Mouse (Mus musculus) T-helper 17 cell (primary cell): ENCODE results near the gene Gpc2.

Experiments used
- in situ Hi-C, 2 experiments: fragments of 300-600 bp; cut with MboI, MseI; formaldehyde crosslinking; loops; 1 replicate in 1 of 2; 2 replicates in 1 of 2; pipeline ENCODE4 v1.15.1; 2025; ENCODE audit warnings: high pct_unique_total_duplicates in 2 of 2

The Gpc2 gene

GRCm38 (mm10) chr5:138279585-138280424, at the start of gene Gpc2, which contains the start of the genes Gm43720 and Stag3:
TSS of gene Gpc2 (minus strand) at chr5:138280005.
TSS of gene Gm43720 (minus strand) at chr5:138279958.
TSS of gene Stag3 (plus strand) at chr5:138280240.
- in situ Hi-C loops, result loop anchor here in 1 of 2 experiments (10.0 kb wide), 2 partner anchors 345 to 375 kb away; partner anchors contain the start of gene A430033K04Rik

GRCm38 (mm10) chr5:138312795-138313194, 33.0 kb upstream of the Gpc2 start:
- in situ Hi-C loops, result no loop called here

- in situ Hi-C loops, result no loop called here
Observed at GRCm38 (mm10) chr5:138299613-138300012, 19.8 kb upstream of the Gpc2 start.

- in situ Hi-C loops, result no loop called here
Observed at GRCm38 (mm10) chr5:138294158-138294557, 14.4 kb upstream of the Gpc2 start.

- in situ Hi-C loops, result no loop called here
Observed at GRCm38 (mm10) chr5:138291638-138292037, 11.8 kb upstream of the Gpc2 start.

GRCm38 (mm10) chr5:138287861-138288260, 8.1 kb upstream of the Gpc2 start:
- in situ Hi-C loops, result loop anchor here in 1 of 2 experiments (10.0 kb wide), 1 partner anchor 367 kb away; no protein-coding TSS in a partner anchor

GRCm38 (mm10) chr5:138283540-138283939, 3.7 kb upstream of the Gpc2 start:
- in situ Hi-C loops, result loop anchor here in 1 of 2 experiments (10.0 kb wide), 1 partner anchor 371 kb away; no protein-coding TSS in a partner anchor

- in situ Hi-C loops, result loop anchor here in 1 of 2 experiments (10.0 kb wide), 1 partner anchor 373 kb away; no protein-coding TSS in a partner anchor
Observed at GRCm38 (mm10) chr5:138281798-138282197, 2.0 kb upstream of the Gpc2 start.

GRCm38 (mm10) chr5:138280829-138281228, 1.0 kb upstream of the Gpc2 start:
- in situ Hi-C loops, result loop anchor here in 1 of 2 experiments (10.0 kb wide), 1 partner anchor 374 kb away; no protein-coding TSS in a partner anchor

- in situ Hi-C loops, result loop anchor here in 1 of 2 experiments (10.0 kb wide), 1 partner anchor 374 kb away; no protein-coding TSS in a partner anchor
Observed at GRCm38 (mm10) chr5:138280425-138280768, 592 bp upstream of the Gpc2 start.

- in situ Hi-C loops, result loop anchor here in 1 of 2 experiments (10.0 kb wide), 1 partner anchor 347 kb away; the partner anchor contains the start of gene A430033K04Rik
Observed at GRCm38 (mm10) chr5:138277994-138278393, 1.8 kb downstream of the Gpc2 start.

GRCm38 (mm10) chr5:138275216-138276050, 4.4 kb downstream of the Gpc2 start:
- in situ Hi-C loops, result loop anchor here in 1 of 2 experiments (10.0 kb wide), 1 partner anchor 349 kb away; the partner anchor contains the start of gene A430033K04Rik

- in situ Hi-C loops, result loop anchor here in 1 of 2 experiments (10.0 kb wide), 1 partner anchor 351 kb away; the partner anchor contains the start of gene A430033K04Rik
Observed at GRCm38 (mm10) chr5:138274186-138274585, 5.6 kb downstream of the Gpc2 start.

- in situ Hi-C loops, result loop anchor here in 1 of 2 experiments (10.0 kb wide), 1 partner anchor 352 kb away; the partner anchor contains the start of gene A430033K04Rik
Observed at GRCm38 (mm10) chr5:138272409-138272923, 7.3 kb downstream of the Gpc2 start, which contains the start of gene Gal3st4. TSS of gene Gal3st4 (minus strand) at chr5:138272840.

GRCm38 (mm10) chr5:138271232-138271631, 8.6 kb downstream of the Gpc2 start:
- in situ Hi-C loops, result loop anchor here in 1 of 2 experiments (10.0 kb wide), 1 partner anchor 354 kb away; the partner anchor contains the start of gene A430033K04Rik

GRCm38 (mm10) chr5:138268980-138269379, 10.8 kb downstream of the Gpc2 start:
- in situ Hi-C loops, result no loop called here

GRCm38 (mm10) chr5:138267114-138267513, 12.7 kb downstream of the Gpc2 start:
- in situ Hi-C loops, result no loop called here

GRCm38 (mm10) chr5:138265712-138266111, 14.1 kb downstream of the Gpc2 start:
- in situ Hi-C loops, result no loop called here

GRCm38 (mm10) chr5:138264207-138264578, 15.6 kb downstream of the Gpc2 start:
- in situ Hi-C loops, result loop anchor here in 1 of 2 experiments (5.0 kb wide), 1 partner anchor 77 kb away; the partner anchor contains the start of genes Cnpy4 and Taf6
